Mouse (Mus musculus): ENCODE results near the gene Ets2.

- TF ChIP-seq CTCF (IDR thresholded peaks at IDR 0.05; ENCODE audit: low read depth) (no peak), EP300 (IDR thresholded peaks at IDR 0.05; ENCODE audit: low read depth) (no peak)
Observed at GRCm38 (mm10) chr16:95675212-95675611, 26.7 kb upstream of the Ets2 start.
